Mouse (Mus musculus) embryonic facial prominence, embryonic 11.5 days (tissue): ENCODE measurements around the gene Zfp536. TPM values are rescaled to one million over a fixed set of nuclear protein-coding genes. Genes with fewer than 3 reads are reported as not detected.

Source experiments
- ATAC-seq: fragments of 200-750 bp; cut with Nextera tagmentation; replicated peaks from 2 replicates; pipeline ENCODE4 v1.8.0; 2017; ENCODE audit warnings: low read depth; ENCODE audit not compliant: insufficient number of reproducible peaks, low FRiP score, low TSS enrichment
- DNase-seq: peaks from one replicate; pipeline ENCODE4 v3.0.0-alpha.2; 2015; ENCODE audit warnings: low spot score
- H3K27ac ChIP-seq: fragments of 300-500 bp; sonication (generic); replicated peaks from 2 replicates; pipeline ENCODE4 v1.5.1; 2014; ENCODE audit warnings: mild to moderate bottlenecking, low read depth, low read length, control low read depth
- H3K27me3 ChIP-seq: fragments of 300-500 bp; sonication (generic); 2 replicates; pipeline ENCODE4 v1.6.1; 2014; ENCODE audit warnings: mild to moderate bottlenecking, low read length, moderate library complexity, mixed read lengths; ENCODE audit not compliant: control insufficient read depth, insufficient read depth
- H3K36me3 ChIP-seq: fragments of 300-500 bp; sonication (generic); replicated peaks from 2 replicates; pipeline ENCODE4 v1.6.1; 2014; ENCODE audit warnings: low read depth, mild to moderate bottlenecking, low read length, moderate library complexity, mixed read lengths; ENCODE audit not compliant: control insufficient read depth, insufficient read depth
- H3K4me1 ChIP-seq: fragments of 300-500 bp; sonication (generic); 2 replicates; pipeline ENCODE4 v1.6.1; 2014; ENCODE audit warnings: low read length, mixed read lengths; ENCODE audit not compliant: control insufficient read depth, insufficient read depth
- H3K4me2 ChIP-seq: fragments of 300-500 bp; sonication (generic); 2 replicates; pipeline ENCODE4 v1.6.1; 2014; ENCODE audit warnings: low read depth, mild to moderate bottlenecking, control low read depth, low read length, moderate library complexity
- H3K4me3 ChIP-seq: fragments of 300-500 bp; sonication (generic); 2 replicates; pipeline ENCODE4 v1.5.1; 2014; ENCODE audit warnings: low read depth, low read length, control low read depth
- H3K9ac ChIP-seq: fragments of 300-500 bp; sonication (generic); replicated peaks from 2 replicates; pipeline ENCODE4 v1.6.1; 2014; ENCODE audit warnings: mild to moderate bottlenecking, control low read depth, low read length
- H3K9me3 ChIP-seq: fragments of 300-500 bp; sonication (generic); replicated peaks from 2 replicates; pipeline ENCODE4 v1.6.1; 2016; ENCODE audit warnings: mild to moderate bottlenecking, low read length, inconsistent platforms, mixed read lengths; ENCODE audit not compliant: control insufficient read depth
- WGBS: fragments of 180-500 bp; shearing (Covaris S2); extraction: QIAGEN DNeasy Blood & Tissue Kit; methylation state at CpG from one replicate; pipeline ENCODE4 v1.1.7; 2014; 5-methylcytosine and 5-hydroxymethylcytosine counted together
- polyA plus RNA-seq: library from polyadenylated mRNA; unstranded; fragments of >200 nt; fragmentation: Nextera tagmentation; extraction: Ambion mirVana; gene quantifications from 2 replicates; pipeline ENCODE4 v1.2.1, GENCODE M21; 2014

Zfp536 gene
- polyA plus RNA-seq, 1 experiment from 2014 or later = 9.9 TPM

- H3K9ac ChIP-seq = no peak overlapping the region
- no peaks in the 10 kb centered on the region for H3K4me1 ChIP-seq
- DNase-seq (no peak), ATAC-seq (no peak)
- no peak overlapping the region for H3K4me3 ChIP-seq
- 86% methylated on average over 8 of the region's 8 CpGs for WGBS
- no peaks in the 10 kb centered on the region for H3K27me3 ChIP-seq
- no peaks in the 10 kb centered on the region for H3K9me3 ChIP-seq
- H3K27ac ChIP-seq = no peak overlapping the region
- no peak overlapping the region for H3K4me2 ChIP-seq
- H3K36me3 ChIP-seq = no peaks in the 10 kb centered on the region
Observed at GRCm38 (mm10) chr7:37727746-37728145, 45.7 kb downstream of the Zfp536 start.

GRCm38 (mm10) chr7:37724002-37724790 lies 49.2 kb downstream of the Zfp536 start:
- Histone ChIP-seq H3K4me3 (no peak overlapping the region), H3K9ac (no peak overlapping the region), H3K27ac (no peak overlapping the region), H3K4me2 (no peak overlapping the region), H3K27me3 (no peaks in the 10 kb centered on the region), H3K9me3 (no peaks in the 10 kb centered on the region), H3K36me3 (no peaks in the 10 kb centered on the region), H3K4me1 (no peaks in the 10 kb centered on the region)
- DNase-seq (no peak), ATAC-seq (no peak)
- 66% methylated on average over 9 of the region's 9 CpGs for WGBS

- Histone ChIP-seq H3K36me3 (no peaks in the 10 kb centered on the region), H3K4me1 (no peaks in the 10 kb centered on the region), H3K9me3 (no peaks in the 10 kb centered on the region), H3K27ac (no peak overlapping the region), H3K4me3 (no peak overlapping the region), H3K27me3 (no peaks in the 10 kb centered on the region), H3K9ac (no peak overlapping the region), H3K4me2 (no peak overlapping the region)
- ATAC-seq (no peak), DNase-seq (no peak)
- WGBS = 49% methylated on average over 7 of the region's 7 CpGs
Observed at GRCm38 (mm10) chr7:37723191-37723592, 50.2 kb downstream of the Zfp536 start.

GRCm38 (mm10) chr7:37721676-37722075 lies 51.8 kb downstream of the Zfp536 start:
- Histone ChIP-seq H3K4me3 (no peak overlapping the region), H3K36me3 (no peaks in the 10 kb centered on the region), H3K9me3 (no peaks in the 10 kb centered on the region), H3K4me1 (no peaks in the 10 kb centered on the region), H3K4me2 (no peak overlapping the region), H3K9ac (no peak overlapping the region), H3K27me3 (no peaks in the 10 kb centered on the region), H3K27ac (no peak overlapping the region)
- WGBS = 89% methylated on average over 4 of the region's 4 CpGs
- ATAC-seq (no peak), DNase-seq (no peak)

DNA sequence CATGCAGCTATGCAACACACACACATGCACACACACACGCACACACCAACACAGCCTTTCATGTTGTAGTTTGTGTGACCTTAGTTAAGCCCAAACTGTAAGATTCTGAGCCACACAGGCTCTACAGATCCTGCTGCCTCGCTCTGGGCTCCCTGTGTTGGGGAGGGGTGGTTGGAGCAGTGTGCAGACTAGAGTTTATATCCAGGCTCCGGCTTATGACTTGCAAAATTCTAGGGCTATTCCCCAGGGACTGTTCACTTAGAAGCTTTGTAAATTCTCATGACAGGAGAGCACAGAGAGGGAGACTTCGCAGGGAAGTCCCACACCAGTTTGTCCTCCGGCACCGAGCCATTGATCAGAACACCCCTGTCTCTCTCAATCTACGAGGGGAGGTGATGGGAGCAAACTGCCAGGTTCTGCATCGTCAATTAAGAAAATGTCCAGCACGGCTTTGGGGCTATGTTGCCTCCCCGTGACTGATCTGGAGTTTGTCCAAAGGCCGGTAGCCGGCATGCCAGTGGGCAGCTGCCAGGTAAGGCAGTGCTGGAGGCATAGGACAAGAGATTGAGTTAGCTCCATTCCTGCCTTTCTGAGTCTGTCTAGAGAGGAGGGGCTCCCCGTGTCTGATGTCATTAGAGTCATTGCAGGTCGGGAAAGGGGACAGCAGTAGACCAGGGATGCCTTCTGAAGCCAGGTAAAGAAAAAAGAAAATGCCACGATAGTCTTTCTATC lies 54.6 kb downstream of the Zfp536 start:
- H3K4me3 ChIP-seq = no peak overlapping the region
- DNase-seq (no peak), ATAC-seq (no peak)
- no peak overlapping the region for H3K27ac ChIP-seq
- 67% methylated on average over 15 of the region's 15 CpGs for WGBS
- no peaks in the 10 kb centered on the region for H3K27me3 ChIP-seq
- H3K4me2 ChIP-seq = no peak overlapping the region
- H3K36me3 ChIP-seq = no peaks in the 10 kb centered on the region
- no peaks in the 10 kb centered on the region for H3K4me1 ChIP-seq
- H3K9ac ChIP-seq = no peak overlapping the region
- no peaks in the 10 kb centered on the region for H3K9me3 ChIP-seq

- no peak overlapping the region for H3K4me3 ChIP-seq
- DNase-seq = no peak
- H3K4me2 ChIP-seq = no peak overlapping the region
- ATAC-seq = no peak
- H3K27ac ChIP-seq = no peak overlapping the region
- H3K9ac ChIP-seq = no peak overlapping the region
- 89% methylated on average over 7 of the region's 7 CpGs for WGBS
- no peaks in the 10 kb centered on the region for H3K4me1 ChIP-seq
- H3K36me3 ChIP-seq = no peaks in the 10 kb centered on the region
- no peaks in the 10 kb centered on the region for H3K27me3 ChIP-seq
- H3K9me3 ChIP-seq = no peaks in the 10 kb centered on the region
Observed at GRCm38 (mm10) chr7:37717071-37717470, 56.4 kb downstream of the Zfp536 start.

- H3K4me2 ChIP-seq = no peak overlapping the region
- H3K9ac ChIP-seq = no peak overlapping the region
- no peaks in the 10 kb centered on the region for H3K36me3 ChIP-seq
- no peaks in the 10 kb centered on the region for H3K4me1 ChIP-seq
- no peak overlapping the region for H3K27ac ChIP-seq
- WGBS = 76% methylated on average over 7 of the region's 7 CpGs
- DNase-seq (no peak), ATAC-seq (no peak)
- no peaks in the 10 kb centered on the region for H3K9me3 ChIP-seq
- H3K4me3 ChIP-seq = no peak overlapping the region
- H3K27me3 ChIP-seq = no peaks in the 10 kb centered on the region
Observed at GRCm38 (mm10) chr7:37716626-37717025, 56.8 kb downstream of the Zfp536 start.

DNA sequence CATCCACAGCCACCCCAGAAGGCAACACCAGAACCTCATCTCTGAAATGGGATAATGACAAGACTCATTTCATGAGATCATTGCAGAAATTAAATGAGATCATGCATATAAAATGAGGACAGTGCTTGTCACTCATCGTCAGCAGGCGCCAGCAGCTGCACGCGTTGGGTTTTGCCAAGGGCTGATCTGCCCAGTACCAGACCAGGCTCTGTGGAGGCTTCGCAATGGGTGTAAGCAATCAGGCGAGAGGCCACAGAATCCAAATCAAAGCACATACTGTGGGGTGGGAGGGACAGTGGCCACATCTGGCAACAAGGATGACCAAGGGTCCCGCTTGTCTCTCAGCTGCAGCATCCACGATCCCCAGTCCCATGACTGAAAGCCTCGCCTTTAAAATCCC lies 69.0 kb downstream of the Zfp536 start:
- no peak overlapping the region for H3K9ac ChIP-seq

More for the DNA sequence above, 69.0 kb downstream of the Zfp536 start:
- no peak overlapping the region for H3K27ac ChIP-seq
- H3K4me2 ChIP-seq = no peak overlapping the region
- no peak for ATAC-seq
- H3K9me3 ChIP-seq = no peaks in the 10 kb centered on the region
- no peak overlapping the region for H3K4me3 ChIP-seq
- H3K4me1 ChIP-seq = no peaks in the 10 kb centered on the region
- H3K36me3 ChIP-seq = no peaks in the 10 kb centered on the region
- DNase-seq = no peak
- no peaks in the 10 kb centered on the region for H3K27me3 ChIP-seq
- 90% methylated on average over 9 of the region's 9 CpGs for WGBS
